Mouse (Mus musculus) limb, embryonic 13.5 days (tissue): ENCODE measurements around the gene Calm4. TPM values are rescaled to one million over a fixed set of nuclear protein-coding genes. Genes with fewer than 3 reads are reported as not detected.
"Not testable (repeated sequence)": the region's sequence is repeated elsewhere in the genome, so short reads cannot be mapped to it uniquely, and the experiment has no call there.

Experiments used
- ATAC-seq: fragments of 200-750 bp; cut with Nextera tagmentation; 2 replicates; pipeline ENCODE4 v1.8.0; 2017; ENCODE audit warnings: low read depth, moderate number of reproducible peaks, moderate TSS enrichment; ENCODE audit not compliant: low FRiP score
- H3K27ac ChIP-seq: fragments of 300-500 bp; sonication (generic); 2 replicates; pipeline ENCODE4 v1.5.1; 2015; ENCODE audit warnings: inconsistent platforms, mild to moderate bottlenecking, moderate library complexity
- H3K27me3 ChIP-seq: fragments of 300-500 bp; sonication (generic); 2 replicates; pipeline ENCODE4 v1.6.1; 2015; ENCODE audit warnings: mild to moderate bottlenecking, inconsistent platforms
- H3K36me3 ChIP-seq: fragments of 300-500 bp; sonication (generic); 2 replicates; pipeline ENCODE4 v1.6.1; 2015; ENCODE audit warnings: inconsistent platforms, mild to moderate bottlenecking, moderate library complexity
- H3K4me1 ChIP-seq: fragments of 300-500 bp; sonication (generic); 2 replicates; pipeline ENCODE4 v1.6.1; 2015; ENCODE audit warnings: inconsistent platforms
- H3K4me2 ChIP-seq: fragments of 300-500 bp; sonication (generic); replicated peaks from 2 replicates; pipeline ENCODE4 v1.6.1; 2015; ENCODE audit warnings: inconsistent platforms, mild to moderate bottlenecking, moderate library complexity
- H3K4me3 ChIP-seq: fragments of 300-500 bp; sonication (generic); 2 replicates; pipeline ENCODE4 v1.5.1; 2015; ENCODE audit warnings: moderate library complexity, mild to moderate bottlenecking, inconsistent platforms
- H3K9ac ChIP-seq: fragments of 300-500 bp; sonication (generic); 2 replicates; pipeline ENCODE4 v1.6.1; 2015; ENCODE audit warnings: mild to moderate bottlenecking, inconsistent platforms
- H3K9me3 ChIP-seq: fragments of 300-500 bp; sonication (generic); 2 replicates; pipeline ENCODE4 v1.6.1; 2016; ENCODE audit warnings: inconsistent platforms
- WGBS: fragments of 180-500 bp; shearing (Covaris S2); methylation state at CpG from one replicate; pipeline ENCODE4 v1.1.7; 2015; 5-methylcytosine and 5-hydroxymethylcytosine counted together
- polyA plus RNA-seq: library from polyadenylated mRNA; unstranded; fragments of >200 nt; fragmentation: Nextera tagmentation; extraction: Ambion mirVana; gene quantifications from 2 replicates; pipeline ENCODE4 v1.2.1, GENCODE M21; 2015

The Calm4 gene
- 0.64 TPM in 1 of 2 replicates, not detected in the other for polyA plus RNA-seq

DNA sequence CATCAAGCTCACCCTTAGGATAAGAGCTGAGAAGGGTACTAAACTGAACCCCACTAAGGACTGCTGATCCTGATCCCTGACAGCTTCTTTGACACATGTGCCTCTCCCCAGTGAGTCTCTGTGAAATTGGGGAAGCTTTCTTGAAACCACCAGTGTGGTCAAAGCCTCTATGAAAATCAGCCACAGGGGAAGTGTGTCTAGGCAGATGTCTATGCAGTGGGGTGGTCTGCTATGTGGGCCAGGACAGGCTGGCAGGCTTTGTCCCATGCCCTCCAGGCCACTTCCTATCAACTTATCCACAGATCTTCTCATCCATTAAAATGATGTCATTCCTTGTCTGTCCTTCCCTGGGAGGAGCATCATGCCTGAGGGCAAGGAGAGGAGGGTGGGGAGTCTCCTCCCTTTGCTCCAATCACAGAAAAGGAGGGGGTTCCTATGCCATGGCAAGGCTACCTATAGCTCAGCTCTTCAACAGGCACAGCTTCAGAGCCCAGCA lies at the start of gene Calm4:
Gene Calm4 (plus strand): TSS at position 446 of the 496 bp plus-strand sequence.
- not testable (repeated sequence) for H3K4me1 ChIP-seq, H3K27me3 ChIP-seq, H3K36me3 ChIP-seq, H3K27ac ChIP-seq, H3K4me2 ChIP-seq, H3K4me3 ChIP-seq, ATAC-seq, H3K9ac ChIP-seq, H3K9me3 ChIP-seq

DNA sequence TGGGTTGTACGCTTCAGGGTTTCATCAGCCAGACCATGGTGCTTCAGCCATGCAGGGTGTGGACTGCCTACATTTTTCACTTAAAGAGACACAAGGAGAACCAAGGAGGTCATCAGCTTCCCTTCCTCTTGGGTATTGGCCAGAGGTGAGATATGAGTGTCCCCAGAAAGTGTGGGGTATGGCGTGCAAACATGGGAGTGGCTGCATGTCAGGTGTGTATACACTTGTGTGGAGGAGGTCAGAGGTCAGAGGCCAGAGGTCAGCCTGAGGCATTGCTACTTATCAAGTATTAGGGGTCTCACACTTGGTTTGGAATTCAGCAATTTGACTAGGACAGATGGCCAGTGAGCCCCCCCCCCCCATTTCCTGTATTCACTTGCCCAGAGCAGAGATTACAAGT lies 49.0 kb upstream of the Calm4 start:
- Histone ChIP-seq H3K36me3 (no peaks in the 10 kb centered on the region), H3K27ac (no peak overlapping the region), H3K27me3 (no peaks in the 10 kb centered on the region), H3K4me3 (no peak overlapping the region), H3K4me2 (no peak overlapping the region), H3K9ac (no peak overlapping the region), H3K9me3 (no peaks in the 10 kb centered on the region), H3K4me1 (peaks cover 23% of the 10 kb centered on the region)
- ATAC-seq, result no peak
- 85% methylated on average over 2 of the region's 2 CpGs for WGBS

DNA sequence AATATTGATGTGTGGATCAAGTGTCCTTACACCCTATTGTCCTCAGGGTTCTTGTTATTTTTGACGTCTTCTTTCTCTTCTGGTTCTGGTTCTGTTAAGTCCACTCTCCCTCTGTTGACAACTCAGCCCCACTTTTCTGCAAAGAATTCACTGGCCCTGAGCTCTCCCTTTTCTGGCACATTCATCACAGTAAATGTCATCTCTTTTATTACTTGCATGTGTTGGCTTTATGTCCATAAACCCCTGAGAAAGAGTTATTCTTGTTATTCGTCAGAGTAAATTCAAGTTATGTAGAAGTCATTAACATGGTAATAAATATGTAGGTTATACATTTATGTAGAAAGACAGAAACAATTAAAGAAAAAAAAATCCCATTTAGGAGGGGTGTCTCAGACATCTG lies 48.0 kb upstream of the Calm4 start:
- no peaks in the 10 kb centered on the region for H3K27me3 ChIP-seq
- WGBS, result 29% methylated on average over 2 of the region's 2 CpGs
- H3K36me3 ChIP-seq, result no peaks in the 10 kb centered on the region
- no peak overlapping the region for H3K27ac ChIP-seq
- peaks cover 23% of the 10 kb centered on the region for H3K4me1 ChIP-seq
- no peak overlapping the region for H3K9ac ChIP-seq
- H3K9me3 ChIP-seq, result no peaks in the 10 kb centered on the region
- no peak overlapping the region for H3K4me2 ChIP-seq
- H3K4me3 ChIP-seq, result no peak overlapping the region
- ATAC-seq, result no peak

DNA sequence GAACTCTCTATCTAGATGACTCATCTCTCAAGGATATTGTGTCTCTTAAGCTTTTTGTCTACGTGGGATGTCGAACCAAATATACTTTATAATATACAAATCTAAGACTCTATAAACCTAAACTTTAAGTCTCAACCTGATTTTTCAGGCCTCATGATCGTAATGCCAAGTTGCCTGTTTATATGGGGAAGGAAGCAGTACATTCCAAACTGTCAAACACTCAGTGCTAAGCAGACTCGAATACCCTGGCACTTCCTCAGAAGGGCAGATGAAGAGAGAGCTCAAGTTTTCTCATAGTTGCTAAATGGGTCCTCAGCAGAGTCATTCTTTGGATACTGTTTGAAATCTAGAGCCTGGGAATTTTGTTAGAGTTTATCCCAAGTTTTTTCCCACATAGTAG lies 40.9 kb upstream of the Calm4 start:
- H3K27me3 ChIP-seq, result no peaks in the 10 kb centered on the region
- H3K9me3 ChIP-seq, result no peaks in the 10 kb centered on the region
- H3K36me3 ChIP-seq, result no peaks in the 10 kb centered on the region
- no peak overlapping the region for H3K4me2 ChIP-seq
- no peak for ATAC-seq
- no peak overlapping the region for H3K4me3 ChIP-seq
- 84% methylated on average over 4 of the region's 4 CpGs for WGBS
- peaks cover 31% of the 10 kb centered on the region for H3K4me1 ChIP-seq
- H3K27ac ChIP-seq, result no peak overlapping the region
- H3K9ac ChIP-seq, result no peak overlapping the region

DNA sequence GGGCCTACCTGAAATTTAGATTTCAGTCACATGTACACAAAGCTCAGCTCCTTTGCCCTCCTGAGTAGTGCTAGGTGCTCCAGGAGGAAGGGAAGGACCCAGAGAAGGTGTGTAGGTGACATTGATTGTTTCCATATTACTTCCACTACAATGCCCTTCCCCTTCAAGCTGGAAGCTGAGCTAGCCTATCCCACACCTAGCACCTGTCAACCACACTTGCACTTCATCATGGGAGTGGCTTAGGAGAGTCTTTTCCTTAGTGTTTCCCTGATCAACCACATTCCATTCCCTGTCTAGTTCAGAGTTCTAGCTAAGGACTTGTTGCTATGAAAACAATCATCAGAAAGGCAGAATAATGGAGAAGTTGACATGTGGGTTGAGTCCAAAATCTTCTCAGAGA lies 38.8 kb upstream of the Calm4 start:
- ATAC-seq, result no peak
- Histone ChIP-seq H3K27ac (no peak overlapping the region), H3K36me3 (no peaks in the 10 kb centered on the region), H3K9me3 (no peaks in the 10 kb centered on the region), H3K4me2 (no peak overlapping the region), H3K4me1 (peaks cover 18% of the 10 kb centered on the region; the same call in 1 of the 2 replicates), H3K4me3 (no peak overlapping the region), H3K9ac (no peak overlapping the region), H3K27me3 (no peaks in the 10 kb centered on the region)

DNA sequence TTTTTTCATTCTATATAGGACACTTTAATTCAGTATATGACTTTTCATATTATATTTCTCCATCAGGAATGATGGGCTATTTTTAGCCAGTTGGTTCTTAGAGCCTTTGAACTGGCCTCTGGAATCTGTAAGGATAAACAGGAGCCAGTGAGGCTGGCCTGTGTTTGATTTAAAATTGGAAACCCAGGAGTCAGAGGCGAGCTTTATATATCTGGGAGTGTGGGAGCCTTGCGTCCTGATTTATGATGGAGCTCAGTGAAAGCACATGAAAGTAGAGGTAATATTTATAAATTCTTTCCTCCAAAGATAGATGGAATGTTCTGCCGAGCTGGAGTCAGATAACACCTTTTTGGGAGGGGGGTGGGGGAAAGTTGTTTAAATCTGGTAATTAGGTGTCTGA lies 38.2 kb upstream of the Calm4 start:
- H3K27me3 ChIP-seq, result no peaks in the 10 kb centered on the region
- no peaks in the 10 kb centered on the region for H3K9me3 ChIP-seq
- H3K4me1 ChIP-seq, result peaks cover 18% of the 10 kb centered on the region; the same call in 1 of the 2 replicates
- H3K4me3 ChIP-seq, result no peak overlapping the region
- no peak overlapping the region for H3K9ac ChIP-seq
- no peaks in the 10 kb centered on the region for H3K36me3 ChIP-seq
- ATAC-seq, result no peak
- no peak overlapping the region for H3K4me2 ChIP-seq
- WGBS, result 10% methylated on average over 3 of the region's 3 CpGs
- no peak overlapping the region for H3K27ac ChIP-seq

DNA sequence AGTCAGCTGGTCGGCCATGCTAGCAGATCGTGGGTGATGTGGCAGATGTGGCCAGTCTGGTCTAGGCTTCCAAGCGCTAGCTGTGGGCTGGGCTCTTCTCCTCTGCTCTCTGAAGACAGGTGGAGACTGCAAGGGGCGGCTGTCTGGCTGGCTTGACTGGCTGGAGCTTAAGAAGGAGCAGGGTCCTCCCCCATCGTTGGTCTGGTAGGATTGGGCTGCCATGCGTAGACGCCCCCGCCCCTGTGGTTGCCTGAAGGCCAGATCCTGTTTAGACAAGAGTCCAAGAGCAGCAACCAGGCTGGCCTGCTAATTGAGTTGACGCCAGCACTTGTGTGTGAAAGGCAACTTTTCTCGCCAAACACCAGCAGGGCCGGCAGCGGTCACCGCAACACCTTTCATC lies 33.4 kb upstream of the Calm4 start, which contains the start of gene Calml3:
Gene Calml3 (minus strand): TSS at position 131 of the 400 bp plus-strand sequence.
- Histone ChIP-seq H3K27me3 (no peaks in the 10 kb centered on the region), H3K36me3 (no peaks in the 10 kb centered on the region), H3K4me1 (peaks cover 35% of the 10 kb centered on the region), H3K4me3 (no peak within 1 kb of the TSS), H3K4me2 (no peak within 1 kb of the TSS), H3K27ac (no peak within 1 kb of the TSS), H3K9me3 (no peaks in the 10 kb centered on the region), H3K9ac (no peak within 1 kb of the TSS)
- 73% methylated on average over 13 of the region's 13 CpGs for WGBS
- no peak for ATAC-seq

DNA sequence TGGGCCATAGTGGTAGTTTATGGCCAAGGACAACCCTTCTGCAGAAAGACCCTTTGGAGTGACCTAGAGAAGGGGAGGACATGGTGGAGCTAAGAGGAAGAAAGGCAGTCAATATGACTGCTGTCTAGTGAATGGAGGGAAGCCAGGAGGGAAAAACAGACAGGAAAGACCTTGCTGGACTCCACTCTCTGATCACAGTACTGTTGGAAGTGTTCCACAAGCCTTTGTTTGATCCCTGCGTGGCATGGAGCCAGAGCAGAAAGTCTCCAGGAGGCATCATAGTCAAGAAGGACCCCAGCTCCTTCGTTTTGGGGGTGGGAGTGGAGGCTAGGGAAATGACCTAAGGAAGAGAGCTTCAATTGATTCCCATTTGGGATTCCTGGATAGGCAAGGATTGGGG lies 32.4 kb upstream of the Calm4 start:
- 58% methylated on average over 2 of the region's 2 CpGs for WGBS
- no peak overlapping the region for H3K27ac ChIP-seq
- H3K27me3 ChIP-seq, result no peaks in the 10 kb centered on the region
- peaks cover 27% of the 10 kb centered on the region for H3K4me1 ChIP-seq
- no peak overlapping the region for H3K4me3 ChIP-seq
- no peak overlapping the region for H3K4me2 ChIP-seq
- H3K9ac ChIP-seq, result no peak overlapping the region
- no peaks in the 10 kb centered on the region for H3K9me3 ChIP-seq
- no peaks in the 10 kb centered on the region for H3K36me3 ChIP-seq
- ATAC-seq, result no peak

DNA sequence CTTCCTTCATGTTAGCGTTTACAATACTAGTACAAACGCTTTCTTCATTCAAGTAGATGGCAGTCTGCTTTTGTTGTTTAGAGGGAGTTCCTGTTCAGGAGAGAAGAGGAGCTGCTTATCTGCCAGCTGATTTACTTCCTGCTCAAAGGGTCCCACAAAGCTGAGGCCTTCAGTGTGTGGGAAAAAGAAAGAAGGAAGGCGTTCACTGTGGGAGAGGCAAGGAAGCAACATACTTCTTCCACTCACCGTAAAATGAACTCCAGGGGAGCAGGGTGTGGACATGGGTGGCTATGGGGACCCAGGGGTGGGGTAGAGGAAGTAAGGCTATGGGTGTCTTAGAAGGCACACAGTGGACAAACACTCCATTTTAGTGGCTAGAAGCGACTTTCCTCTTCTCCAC lies 31.9 kb upstream of the Calm4 start:
- peaks cover 24% of the 10 kb centered on the region for H3K4me1 ChIP-seq
- no peak overlapping the region for H3K9ac ChIP-seq
- no peaks in the 10 kb centered on the region for H3K27me3 ChIP-seq
- ATAC-seq, result no peak
- no peak overlapping the region for H3K4me3 ChIP-seq
- 89% methylated on average over 5 of the region's 5 CpGs for WGBS
- no peak overlapping the region for H3K27ac ChIP-seq
- peaks cover 2% of the 10 kb centered on the region; the same call in 1 of the 2 replicates for H3K9me3 ChIP-seq
- H3K4me2 ChIP-seq, result no peak overlapping the region
- H3K36me3 ChIP-seq, result no peaks in the 10 kb centered on the region

DNA sequence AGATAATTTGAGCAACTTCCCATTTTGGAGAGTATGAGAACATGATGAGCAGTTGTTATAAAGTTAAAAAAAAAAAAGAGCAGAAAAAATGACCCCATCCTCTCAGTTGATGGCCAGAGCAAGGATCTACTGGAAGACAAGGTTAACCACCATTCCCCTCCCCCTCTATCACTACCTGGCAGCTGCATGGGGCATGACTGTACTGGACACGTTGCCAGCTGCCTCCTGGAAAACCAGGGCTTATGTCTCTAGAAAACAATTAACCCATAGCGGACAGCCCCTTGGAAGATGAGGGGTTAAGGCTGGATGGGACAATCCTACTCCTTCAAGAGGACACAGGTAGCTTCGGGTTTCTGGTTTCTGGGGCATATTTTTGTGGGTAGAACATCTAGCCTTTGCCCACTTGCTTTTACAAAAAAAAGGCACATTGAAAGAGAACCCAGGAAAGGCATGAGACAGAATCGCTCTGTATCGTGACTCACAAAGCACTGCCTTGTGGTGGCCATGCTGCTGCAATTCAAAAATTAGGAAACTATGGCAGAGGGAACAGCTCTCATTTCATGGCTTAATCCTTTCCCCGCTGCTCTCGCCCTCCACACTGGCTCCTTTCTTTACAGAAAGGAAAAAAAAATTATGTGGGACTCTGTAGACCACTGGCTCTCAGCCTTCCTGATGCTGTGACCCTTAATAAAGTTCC lies 30.3 kb upstream of the Calm4 start:
- Histone ChIP-seq H3K4me2 (no peak overlapping the region), H3K27ac (peak overlapping the region; percentile 83), H3K27me3 (no peaks in the 10 kb centered on the region), H3K4me3 (no peak overlapping the region), H3K9me3 (peaks cover 5% of the 10 kb centered on the region; the same call in 1 of the 2 replicates), H3K36me3 (no peaks in the 10 kb centered on the region), H3K9ac (no peak overlapping the region), H3K4me1 (peaks cover 20% of the 10 kb centered on the region)
- peak; percentile 81 for ATAC-seq
- WGBS, result 62% methylated on average over 7 of the region's 7 CpGs

DNA sequence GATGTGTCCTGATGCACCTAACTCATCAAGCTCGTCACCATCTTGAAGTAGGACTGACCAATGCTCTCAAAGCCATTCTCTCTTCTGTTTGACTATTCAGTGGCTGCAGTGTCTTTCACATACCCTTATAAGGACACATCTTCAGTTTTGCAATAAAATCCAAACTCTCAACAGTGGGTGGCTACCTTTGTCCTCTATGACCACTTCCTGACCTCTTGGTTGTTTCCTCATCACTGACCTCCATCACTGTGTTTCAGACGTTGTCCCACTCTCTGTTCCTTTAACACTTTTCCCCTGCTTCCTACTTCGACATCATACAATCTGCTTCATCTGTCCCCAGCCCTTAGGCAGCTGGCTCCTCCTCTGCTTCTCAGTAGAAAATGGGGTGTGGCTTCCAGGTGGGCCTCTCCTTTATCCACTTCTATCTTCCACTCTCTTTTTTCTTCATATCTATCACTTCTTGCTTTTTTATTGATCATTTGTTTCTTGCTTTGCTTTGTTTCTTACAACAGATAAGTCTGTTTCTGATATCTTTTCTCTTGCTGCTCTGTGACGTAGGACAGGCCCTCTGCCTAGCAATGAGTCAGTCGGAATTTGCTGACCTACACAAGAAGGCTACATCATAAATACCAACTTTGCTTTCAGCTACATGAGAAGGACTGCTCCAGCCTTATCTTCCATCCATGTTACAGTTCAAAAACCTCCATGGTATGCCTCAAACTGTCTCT lies 19.4 kb upstream of the Calm4 start:
- Histone ChIP-seq H3K4me2 (no peak overlapping the region), H3K9me3 (no peaks in the 10 kb centered on the region), H3K4me3 (no peak overlapping the region), H3K27me3 (no peaks in the 10 kb centered on the region), H3K9ac (no peak overlapping the region), H3K27ac (no peak overlapping the region), H3K36me3 (no peaks in the 10 kb centered on the region), H3K4me1 (no peaks in the 10 kb centered on the region)
- ATAC-seq, result no peak
- 76% methylated on average over 5 of the region's 5 CpGs for WGBS

DNA sequence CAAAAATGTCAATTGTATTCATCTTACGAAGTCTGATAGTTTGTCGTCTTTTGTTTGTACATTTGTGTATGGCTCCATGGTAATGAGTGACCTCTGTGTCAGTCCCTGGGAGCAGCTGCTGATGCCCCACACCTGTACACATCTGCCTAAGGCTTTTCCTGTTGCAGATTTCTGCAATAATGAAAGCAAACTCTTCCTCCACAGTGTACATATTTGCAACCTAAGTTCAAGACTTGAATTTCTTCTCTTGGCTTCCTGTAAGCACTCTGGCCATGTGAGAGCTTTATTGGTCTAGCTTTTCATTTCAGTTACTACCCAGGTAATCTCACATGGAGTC lies 18.8 kb upstream of the Calm4 start:
- Histone ChIP-seq H3K4me1 (no peaks in the 10 kb centered on the region), H3K9ac (no peak overlapping the region), H3K4me2 (no peak overlapping the region), H3K9me3 (no peaks in the 10 kb centered on the region), H3K36me3 (no peaks in the 10 kb centered on the region), H3K27ac (no peak overlapping the region), H3K4me3 (no peak overlapping the region), H3K27me3 (no peaks in the 10 kb centered on the region)
- ATAC-seq, result no peak
- WGBS, result 92% methylated on average over 2 of the region's 2 CpGs
